Comparison of ENCODE assay signal across 9 mouse cellular contexts in genomic region chr3:121290681-121291080, GRCm38 (mm10). TPM values are rescaled to one million over a fixed set of nuclear protein-coding genes. Genes with fewer than 3 reads are reported as not detected.
DNase-seq lines count a peak whose midpoint lies in the region; ATAC-seq and TF ChIP-seq lines count a peak whose summit lies in the region.
"Had no signal": no experiment of that assay in that cellular context is flagged by ENCODE, and none has a peak within 500 bp of the region (broad histone marks: within the 10 kb centered on the region; RNA-seq: fewer than 3 reads in every experiment).

No protein-coding gene starts in this region.

- peak overlapping the region; percentile 77 for H3K4me3 ChIP-seq in left cerebral cortex, adult 2 months
- peak overlapping the region; percentile 73 for H3K4me3 ChIP-seq in embryonic facial prominence, embryonic 15.5 days (replicated peaks)
- H3K4me3 ChIP-seq in intestine, embryonic 15.5 days (replicated peaks): peak overlapping the region; percentile 60; the same call in 1 of the 2 replicates
- H3K4me3 ChIP-seq in myocyte: peak overlapping the region; percentile 69

- H3K27ac ChIP-seq in left cerebral cortex, adult 2 months: peak overlapping the region; percentile 96
- H3K27ac ChIP-seq in embryonic facial prominence, embryonic 15.5 days (replicated peaks): peak overlapping the region; percentile 97
- peak overlapping the region; percentile 96 for H3K27ac ChIP-seq in intestine, embryonic 15.5 days

- no peaks in the 10 kb centered on the region for H3K27me3 ChIP-seq in embryonic facial prominence, embryonic 15.5 days
- H3K27me3 ChIP-seq in intestine, embryonic 15.5 days (replicated peaks): no peaks in the 10 kb centered on the region
- no peaks in the 10 kb centered on the region for H3K27me3 ChIP-seq in myocyte (ENCODE audit: control insufficient read depth, insufficient read depth, insufficient read length)

- H3K9me3 ChIP-seq in embryonic facial prominence, embryonic 15.5 days (replicated peaks): no peaks in the 10 kb centered on the region
- H3K9me3 ChIP-seq in intestine, embryonic 15.5 days: no peaks in the 10 kb centered on the region

- no peak for TF ChIP-seq POLR2A in myocyte (IDR thresholded peaks at IDR 0.05; ENCODE audit: insufficient read length, low read depth)

- H3K4me1 ChIP-seq in embryonic facial prominence, embryonic 15.5 days: peaks cover 4% of the 10 kb centered on the region; the same call in 1 of the 2 replicates
- H3K4me1 ChIP-seq in intestine, embryonic 15.5 days (replicated peaks): no peaks in the 10 kb centered on the region

- H3K36me3 ChIP-seq in embryonic facial prominence, embryonic 15.5 days: no peaks in the 10 kb centered on the region
- H3K36me3 ChIP-seq in intestine, embryonic 15.5 days: no peaks in the 10 kb centered on the region
- H3K36me3 ChIP-seq in myocyte (ENCODE audit: control insufficient read depth, insufficient read depth): no peaks in the 10 kb centered on the region

- peak overlapping the region; percentile 35; the same call in 1 of the 2 replicates for H3K9ac ChIP-seq in embryonic facial prominence, embryonic 15.5 days
- H3K9ac ChIP-seq in intestine, embryonic 15.5 days: peak overlapping the region; percentile 48

- no peak for ATAC-seq in embryonic facial prominence, embryonic 15.5 days (ENCODE audit: insufficient number of reproducible peaks, low FRiP score, low TSS enrichment, low read depth)
- no peak for ATAC-seq in intestine, embryonic 15.5 days

- DNase-seq in left cerebral cortex, adult 2 months (ENCODE audit: extremely low spot score in 1 of 2, low spot score in 2 of 2): no peak
- DNase-seq in left cerebral cortex, postnatal 4 days: no peak
- no peak for DNase-seq in retina, embryonic 14.5 days (ENCODE audit: low spot score)
- DNase-seq in ovary, postnatal 36 days (ENCODE audit: low spot score): no peak
- no peak for DNase-seq in urinary bladder, adult 18-20 months (ENCODE audit: low spot score in 2 of 2)
- DNase-seq: kidney, postnatal 14 days had no signal

- no peak overlapping the region for H3ac ChIP-seq in myocyte (ENCODE audit: control insufficient read depth, insufficient read length)

- no peak for TF ChIP-seq CTCF in left cerebral cortex, adult 2 months (IDR thresholded peaks at IDR 0.05)

- H3K4me2 ChIP-seq in embryonic facial prominence, embryonic 15.5 days (replicated peaks): peak overlapping the region; percentile 65
- H3K4me2 ChIP-seq in intestine, embryonic 15.5 days (replicated peaks): peak overlapping the region; percentile 63
- H3K4me2 ChIP-seq in myocyte (ENCODE audit: low read depth): peak overlapping the region; percentile 74

- intact Hi-C loops in left cerebral cortex, adult 2 months (cut with DNase I): loop anchor here (1.0 to 2.0 kb wide), 2 partner anchors 28 to 119 kb away; partner anchors contain the start of gene Rwdd3
- intact Hi-C loops in left cerebral cortex, postnatal 4 days (cut with DNase I): no loop called here

- no peaks in the 10 kb centered on the region for H3K79me2 ChIP-seq in myocyte (ENCODE audit: control insufficient read depth, insufficient read depth)

- 62% methylated on average over 8 of the region's 8 CpGs for WGBS in embryonic facial prominence, embryonic 15.5 days
- WGBS in intestine, embryonic 15.5 days: 56% methylated on average over 8 of the region's 8 CpGs

TF ChIP-seq in myocyte, 11 proteins besides CTCF, POLR2A, EP300 and RAD21:
- TF ChIP-seq MYOG (IDR thresholded peaks at IDR 0.05; ENCODE audit: control insufficient read depth in 1 of 3, insufficient read depth in 1 of 3, insufficient read length in 2 of 3, low read depth in 2 of 3) (no peak), POLR2AphosphoS2 (IDR thresholded peaks at IDR 0.05; ENCODE audit: insufficient read length, low read depth) (no peak), REST (IDR thresholded peaks at IDR 0.05; ENCODE audit: insufficient read depth, insufficient read length) (no peak), TCF3 (IDR thresholded peaks at IDR 0.05; ENCODE audit: insufficient read length, low read depth) (no peak), MAX (IDR thresholded peaks at IDR 0.05; ENCODE audit: low read depth) (no peak)

RNA-seq across cellular contexts. Expression of gene Alg14, which starts 0.9 kb away (rescaled TPM):
- 10 to 100 TPM; 13.9 to 15.6 TPM for total RNA-seq in left cerebral cortex, adult 2 months (2021)
- total RNA-seq in left cerebral cortex, postnatal 4 days (2021): 10 to 100 TPM; 17.9 to 22.0 TPM
- polyA plus RNA-seq in embryonic facial prominence, embryonic 15.5 days (2015; fragmentation: Nextera tagmentation; extraction: Ambion mirVana): 40.0 and 42.9 TPM in 2 replicates
- polyA plus RNA-seq in intestine, embryonic 15.5 days (2015; fragmentation: Nextera tagmentation; extraction: Ambion mirVana): 41.5 and 48.4 TPM in 2 replicates
- polyA plus RNA-seq in myocyte (2012; fragmentation: generic; extraction: Trizol): 14.8 TPM

RNA-seq across cellular contexts. Expression of gene Tmem56, which starts 7.8 kb away (rescaled TPM):
- 10 to 100 TPM; 46.6 to 51.7 TPM for total RNA-seq in left cerebral cortex, adult 2 months (2021)
- total RNA-seq in left cerebral cortex, postnatal 4 days (2021): 10 to 100 TPM; 17.2 to 19.2 TPM
- 1.2 and 1.3 TPM in 2 replicates for polyA plus RNA-seq in embryonic facial prominence, embryonic 15.5 days (2015; fragmentation: Nextera tagmentation; extraction: Ambion mirVana)
- 1.2 and 1.6 TPM in 2 replicates for polyA plus RNA-seq in intestine, embryonic 15.5 days (2015; fragmentation: Nextera tagmentation; extraction: Ambion mirVana)
- polyA plus RNA-seq in myocyte (2012; fragmentation: generic; extraction: Trizol): 0.13 TPM
